Mouse (Mus musculus): Measurements from ENCODE around the gene Hoxa7.

DNA sequence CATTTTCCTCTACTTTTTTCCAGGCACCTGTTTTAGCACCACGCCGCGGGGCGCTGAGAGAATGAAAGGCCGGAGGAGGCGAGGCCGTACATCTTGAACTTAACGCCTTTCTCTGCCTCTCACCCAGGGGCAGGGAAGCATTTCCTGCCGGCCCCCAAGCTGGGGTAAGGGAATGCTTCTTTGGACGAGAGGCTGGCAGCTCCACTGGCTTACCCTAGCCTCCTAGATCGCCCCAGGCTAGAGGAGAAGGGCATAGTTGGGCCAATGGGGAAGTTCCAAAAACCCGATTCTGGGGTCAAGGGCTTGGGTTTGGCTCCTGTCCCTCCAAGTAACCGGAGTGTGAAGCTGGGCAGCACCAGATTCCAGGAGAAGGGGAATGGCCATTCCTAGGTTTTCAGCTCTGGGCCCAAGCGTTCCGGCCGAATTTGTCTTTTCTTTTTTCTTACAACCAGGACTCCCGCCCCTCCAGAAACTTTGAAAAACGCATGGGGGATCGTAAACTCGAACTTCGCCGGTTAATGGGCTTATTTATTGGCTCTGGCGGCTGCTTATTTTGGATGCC, 11.4 kb upstream of the Hoxa7 start:
- no peak for TF ChIP-seq EP300 (IDR thresholded peaks at IDR 0.05; ENCODE audit: low read depth)
- TF ChIP-seq CTCF (IDR thresholded peaks at IDR 0.05; ENCODE audit: low read depth), result no peak
